Comparison of ENCODE assay signal across 22 mouse cellular contexts in the genomic region with DNA sequence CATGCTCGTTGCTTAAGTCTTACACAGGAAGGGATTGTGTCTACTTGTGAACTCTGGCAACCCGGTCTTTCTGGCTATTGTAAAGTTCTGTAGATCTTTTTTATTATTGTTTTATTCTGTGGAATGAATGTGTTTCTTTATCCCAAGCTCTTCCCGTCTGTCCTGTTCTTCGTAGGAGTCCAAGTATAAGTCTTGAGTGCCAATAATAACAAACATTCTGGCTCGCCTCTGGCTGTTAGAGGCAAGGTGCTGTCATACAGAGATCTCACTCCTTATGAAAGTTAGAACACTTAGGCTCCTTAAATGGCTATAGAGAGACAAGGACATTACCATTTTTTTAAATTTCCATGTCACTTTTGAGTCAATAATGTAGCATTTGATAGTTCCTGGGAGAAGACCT. TPM values are rescaled to one million over a fixed set of nuclear protein-coding genes. Genes with fewer than 3 reads are reported as not detected.
A peak's percentile ranks its signal among the peaks of the same experiment; 100 is the strongest.
DNase-seq lines count a peak whose midpoint lies in the region; ATAC-seq and TF ChIP-seq lines count a peak whose summit lies in the region.
"Had no signal": no experiment of that assay in that cellular context is flagged by ENCODE, and none has a peak within 500 bp of the region (broad histone marks: within the 10 kb centered on the region; RNA-seq: fewer than 3 reads in every experiment).

No protein-coding gene starts in this region.

- 40% methylated on average over 5 of the region's 5 CpGs for WGBS in lung, embryonic 14.5 days
- 47% methylated on average over 5 of the region's 5 CpGs for WGBS in lung, adult 2 months

- peak; percentile 37 to 43 for DNase-seq in heart, adult 9 months (ENCODE audit: low spot score in 2 of 2)
- no peak for DNase-seq in heart, postnatal 4 days
- peak; percentile 47 for DNase-seq in lung, embryonic 14.5 days
- no peak for DNase-seq in lung, adult 2 months
- DNase-seq in fat pad, adult 2 months (ENCODE audit: extremely low read depth, low read depth, low spot score) = peak; percentile 84
- peak; percentile 17 to 27 for DNase-seq in heart, postnatal 10 days
- DNase-seq in left cerebral cortex, adult 8-10 months (ENCODE audit: low spot score in 2 of 2) = no peak
- DNase-seq: adrenal gland, postnatal 25 days; cerebellum, adult 9-10 months; gastrocnemius, adult 2 months; kidney, postnatal 25 days; lung, adult 18-20 months; lung, postnatal 4 days; midbrain, embryonic 14.5 days; right cerebral cortex, postnatal 14 days had no signal

- H3K4me3 ChIP-seq in lung, embryonic 14.5 days (ENCODE audit: low read depth, low read length) = no peak overlapping the region
- H3K4me3 ChIP-seq in lung, adult 2 months (replicated peaks; ENCODE audit: extremely low read depth, low read depth, low read length) = no peak overlapping the region
- H3K4me3 ChIP-seq: gastrocnemius, adult 2 months; hindbrain, embryonic 12.5 days; layer of hippocampus, adult 2 months; limb, embryonic 13.5 days; liver, embryonic 12.5 days had no signal

- no peak for TF ChIP-seq POLR2A in lung, adult 2 months (IDR thresholded peaks at IDR 0.05; ENCODE audit: borderline replicate concordance, extremely low read depth, low read depth, low read length)

- H3K9ac ChIP-seq in lung, embryonic 14.5 days = no peak overlapping the region
- H3K9ac ChIP-seq: hindbrain, embryonic 12.5 days; limb, embryonic 13.5 days; liver, embryonic 12.5 days had no signal

- no peak overlapping the region for H3K27ac ChIP-seq in lung, embryonic 14.5 days (ENCODE audit: low read depth)
- H3K27ac ChIP-seq: gastrocnemius, adult 2 months; hindbrain, embryonic 12.5 days; layer of hippocampus, adult 2 months; limb, embryonic 13.5 days; liver, embryonic 12.5 days had no signal

- ATAC-seq in lung, embryonic 14.5 days (ENCODE audit: insufficient read depth) = no peak
- ATAC-seq: intestine, postnatal 0 days; liver, embryonic 12.5 days had no signal

- intact Hi-C loops in heart, postnatal 10 days (cut with DNase I) = no loop called here

- no peaks in the 10 kb centered on the region for H3K4me1 ChIP-seq in lung, embryonic 14.5 days (ENCODE audit: insufficient read depth)
- no peaks in the 10 kb centered on the region for H3K4me1 ChIP-seq in lung, adult 2 months (ENCODE audit: control insufficient read depth, insufficient read depth, low read length)
- H3K4me1 ChIP-seq: hindbrain, embryonic 12.5 days; limb, embryonic 13.5 days; liver, embryonic 12.5 days had no signal

- TF ChIP-seq CTCF in lung, embryonic 14.5 days (IDR thresholded peaks at IDR 0.05; ENCODE audit: low read depth) = no peak
- no peak for TF ChIP-seq CTCF in lung, adult 2 months (IDR thresholded peaks at IDR 0.05; ENCODE audit: insufficient read depth, low read length)

- H3K9me3 ChIP-seq in lung, embryonic 14.5 days (ENCODE audit: low read depth, low read length) = no peaks in the 10 kb centered on the region
- H3K9me3 ChIP-seq: hindbrain, embryonic 12.5 days; limb, embryonic 13.5 days; liver, embryonic 12.5 days had no signal

- H3K36me3 ChIP-seq in lung, embryonic 14.5 days (ENCODE audit: insufficient read depth) = no peaks in the 10 kb centered on the region
- H3K36me3 ChIP-seq: hindbrain, embryonic 12.5 days; liver, embryonic 12.5 days had no signal

- H3K27me3 ChIP-seq in lung, embryonic 14.5 days (ENCODE audit: insufficient read depth, low read length) = no peaks in the 10 kb centered on the region
- H3K27me3 ChIP-seq: hindbrain, embryonic 12.5 days; limb, embryonic 13.5 days; liver, embryonic 12.5 days had no signal

- no peak overlapping the region for H3K4me2 ChIP-seq in lung, embryonic 14.5 days
- H3K4me2 ChIP-seq: hindbrain, embryonic 12.5 days; limb, embryonic 13.5 days; liver, embryonic 12.5 days had no signal

RNA-seq across cellular contexts. Expression of a gene that starts 4.6 kb away (rescaled TPM):
- total RNA-seq in heart, postnatal 4 days (2021) = under 1 TPM; 0.26 to 0.45 TPM
- 0.26 and 1.2 TPM in 2 replicates for polyA plus RNA-seq in lung, embryonic 14.5 days (2014; fragmentation: Nextera tagmentation; extraction: Ambion mirVana)
- polyA plus RNA-seq in lung, adult 2 months (2012; rRNA removed) = 9.6 TPM in 1 of 2 replicates, not detected in the other
- total RNA-seq in heart, postnatal 10 days (2021) = not detected
- total RNA-seq in left cerebral cortex, adult 8-10 months (2022) = 1 to 10 TPM in 2 of 4 experiments, under 1 TPM in 1, not detected in 1; 0.49 to 1.6 (median 1.0) TPM
- total RNA-seq: adrenal gland, postnatal 25 days; gastrocnemius, adult 2 months; megakaryocyte-erythroid progenitor cell, adult 5-6 weeks had no signal
- polyA plus RNA-seq: forebrain, embryonic 11.5 days; liver, embryonic 12.5 days had no signal

RNA-seq across cellular contexts. Expression of a gene that starts 41.5 kb away (rescaled TPM):
- total RNA-seq in heart, postnatal 4 days (2021) = 1 to 10 TPM; 1.9 to 2.8 TPM
- polyA plus RNA-seq in lung, embryonic 14.5 days (2014; fragmentation: Nextera tagmentation; extraction: Ambion mirVana) = 7.8 and 8.0 TPM in 2 replicates
- polyA plus RNA-seq in lung, adult 2 months (2012; rRNA removed) = 3.1 and 5.0 TPM in 2 replicates
- total RNA-seq in heart, postnatal 10 days (2021) = 1 to 10 TPM; 1.9 to 2.5 TPM
- total RNA-seq in left cerebral cortex, adult 8-10 months (2022) = 10 to 100 TPM in 1 of 4 experiments, 1 to 10 TPM in 3; 9.6 to 13.3 (median 9.8) TPM

Comparison
In these comparisons a context has a peak if more than half of its experiments do, and no peak if none do; other contexts are left out.
1. DNase-seq: peak in heart, adult 9 months (2 of 2), lung, embryonic 14.5 days (single experiment), fat pad, adult 2 months (single experiment) and heart, postnatal 10 days (2 of 2); none in heart, postnatal 4 days (single experiment), lung, adult 2 months (single experiment) and left cerebral cortex, adult 8-10 months (0 of 2).